25 mouse cellular contexts compared by ENCODE assay signal in genomic region chr16:76122172-76123020, GRCm38 (mm10).
DNase-seq lines count a peak whose midpoint lies in the region; ATAC-seq and TF ChIP-seq lines count a peak whose summit lies in the region.
"Had no signal": no experiment of that assay in that cellular context is flagged by ENCODE, and none has a peak within 500 bp of the region (broad histone marks: within the 10 kb centered on the region; RNA-seq: fewer than 3 reads in every experiment).

No protein-coding gene starts in this region.

- no peak overlapping the region for H3K4me2 ChIP-seq in hindbrain, embryonic 14.5 days (replicated peaks)
- H3K4me2 ChIP-seq in hindbrain, embryonic 12.5 days (replicated peaks) = no peak overlapping the region
- H3K4me2 ChIP-seq: embryonic facial prominence, embryonic 15.5 days; forebrain, embryonic 15.5 days; heart, embryonic 11.5 days; liver, embryonic 15.5 days; midbrain, embryonic 12.5 days had no signal

- H3K4me3 ChIP-seq in hindbrain, embryonic 14.5 days (replicated peaks; ENCODE audit: low read length) = no peak overlapping the region
- H3K4me3 ChIP-seq in hindbrain, embryonic 12.5 days = no peak overlapping the region
- peak overlapping the region; percentile 79 for H3K4me3 ChIP-seq in testis, adult 2 months (ENCODE audit: control insufficient read depth, low read depth, low read length)
- H3K4me3 ChIP-seq: embryonic facial prominence, embryonic 15.5 days; forebrain, embryonic 15.5 days; hindbrain, embryonic 10.5 days; liver, embryonic 15.5 days; midbrain, embryonic 12.5 days had no signal

- peaks cover 4% of the 10 kb centered on the region; the same call in 1 of the 2 replicates for H3K4me1 ChIP-seq in hindbrain, embryonic 14.5 days (replicated peaks; ENCODE audit: control insufficient read depth, insufficient read depth, low read length)
- peaks cover 6% of the 10 kb centered on the region; the same call in 1 of the 2 replicates for H3K4me1 ChIP-seq in hindbrain, embryonic 12.5 days
- H3K4me1 ChIP-seq in testis, adult 2 months (ENCODE audit: control insufficient read depth, insufficient read depth, low read length) = no peaks in the 10 kb centered on the region
- H3K4me1 ChIP-seq: embryonic facial prominence, embryonic 15.5 days; forebrain, embryonic 15.5 days; midbrain, embryonic 12.5 days had no signal

- H3K9ac ChIP-seq in hindbrain, embryonic 14.5 days = no peak overlapping the region
- no peak overlapping the region for H3K9ac ChIP-seq in hindbrain, embryonic 12.5 days
- H3K9ac ChIP-seq: embryonic facial prominence, embryonic 15.5 days; forebrain, embryonic 15.5 days; liver, embryonic 15.5 days; midbrain, embryonic 12.5 days had no signal

- WGBS in hindbrain, embryonic 14.5 days = 72% methylated on average over 9 of the region's 9 CpGs
- WGBS in hindbrain, embryonic 12.5 days = 75% methylated on average over 9 of the region's 9 CpGs

- no peak for TF ChIP-seq CTCF in testis, adult 2 months (IDR thresholded peaks at IDR 0.05; ENCODE audit: control insufficient read depth, insufficient read depth, insufficient replicate concordance, low read depth, low read length)

- no peaks in the 10 kb centered on the region for H3K36me3 ChIP-seq in hindbrain, embryonic 14.5 days (replicated peaks; ENCODE audit: control insufficient read depth, insufficient read depth)
- no peaks in the 10 kb centered on the region for H3K36me3 ChIP-seq in hindbrain, embryonic 12.5 days
- no peaks in the 10 kb centered on the region for H3K36me3 ChIP-seq in testis, adult 2 months (ENCODE audit: control insufficient read depth, insufficient read depth, low read length)
- H3K36me3 ChIP-seq: embryonic facial prominence, embryonic 15.5 days; forebrain, embryonic 15.5 days; hindbrain, embryonic 10.5 days; liver, embryonic 15.5 days; midbrain, embryonic 12.5 days had no signal

- no peak for TF ChIP-seq POLR2A in testis, adult 2 months (IDR thresholded peaks at IDR 0.05; ENCODE audit: control insufficient read depth, low read depth, low read length)

- no peak overlapping the region for H3K27ac ChIP-seq in hindbrain, embryonic 14.5 days
- H3K27ac ChIP-seq in hindbrain, embryonic 12.5 days = no peak overlapping the region
- H3K27ac ChIP-seq in testis, adult 2 months (ENCODE audit: control insufficient read depth, insufficient read depth, low read depth, low read length) = peak overlapping the region; percentile 23; the same call in 1 of the 2 replicates
- H3K27ac ChIP-seq: embryonic facial prominence, embryonic 15.5 days; forebrain, embryonic 15.5 days; hindbrain, embryonic 10.5 days; liver, embryonic 15.5 days; macrophage; midbrain, embryonic 12.5 days had no signal

- ATAC-seq in hindbrain, embryonic 14.5 days (ENCODE audit: low FRiP score) = 0 out of 2 replicates have a peak, but pooled peaks have one; percentile 4
- no peak for ATAC-seq in hindbrain, embryonic 12.5 days (ENCODE audit: low FRiP score)
- peak; percentile 65 for ATAC-seq in megakaryocyte progenitor cell, adult 5-6 weeks (replicated peaks; ENCODE audit: poor library complexity)
- ATAC-seq: forebrain, embryonic 15.5 days; inflammation-experienced regulatory T-cells, adult 6 months; lung, postnatal 0 days had no signal

- DNase-seq in hindbrain, embryonic 14.5 days (ENCODE audit: low spot score) = no peak
- no peak for DNase-seq in testis, postnatal 10 days (ENCODE audit: low spot score)
- DNase-seq in gastrocnemius, adult 8-10 months (ENCODE audit: low spot score in 2 of 2) = no peak
- no peak for DNase-seq in heart, postnatal 10 days
- DNase-seq: adrenal gland, adult 2 months; cerebellum, adult 8-10 months; gastrocnemius, postnatal 10 days; heart, adult 11 months; kidney, adult 8-10 months; kidney, postnatal 14 days; right cerebral cortex, postnatal 25 days; spleen, adult 18-20 months; thymus, postnatal 14 days had no signal

- intact Hi-C loops in heart, postnatal 10 days (cut with DNase I) = loop anchor here (10.0 kb wide), 1 partner anchor 328 kb away; no protein-coding TSS in a partner anchor

- no peaks in the 10 kb centered on the region for H3K27me3 ChIP-seq in hindbrain, embryonic 14.5 days (ENCODE audit: control insufficient read depth, insufficient read depth, low read length)
- H3K27me3 ChIP-seq in hindbrain, embryonic 12.5 days = no peaks in the 10 kb centered on the region
- no peaks in the 10 kb centered on the region for H3K27me3 ChIP-seq in testis, adult 2 months (ENCODE audit: control insufficient read depth, insufficient read depth, low read length)
- H3K27me3 ChIP-seq: embryonic facial prominence, embryonic 15.5 days; forebrain, embryonic 15.5 days; liver, embryonic 15.5 days; midbrain, embryonic 12.5 days had no signal

- H3K9me3 ChIP-seq in hindbrain, embryonic 14.5 days (ENCODE audit: control insufficient read depth, low read length) = no peaks in the 10 kb centered on the region
- no peaks in the 10 kb centered on the region for H3K9me3 ChIP-seq in hindbrain, embryonic 12.5 days (replicated peaks)
- H3K9me3 ChIP-seq: embryonic facial prominence, embryonic 15.5 days; forebrain, embryonic 15.5 days; hindbrain, embryonic 10.5 days; liver, embryonic 15.5 days; midbrain, embryonic 12.5 days had no signal
